Mouse (Mus musculus) lung, postnatal 4 days (tissue): ENCODE results near the gene Rtn4rl1.

Experiments
- DNase-seq, 2 experiments: peaks; one replicate each; pipeline ENCODE4 v3.0.0; 2021

The Rtn4rl1 gene

GRCm38 (mm10) chr11:75254252-75254912 lies 60.8 kb downstream of the Rtn4rl1 start:
- DNase-seq, result peak; percentile 72 to 79

- no peak for DNase-seq
These were observed 61.7 kb downstream of the Rtn4rl1 start for GRCm38 (mm10) chr11:75255330-75255729.

- DNase-seq, result no peak
These were observed 63.6 kb downstream of the Rtn4rl1 start for GRCm38 (mm10) chr11:75257056-75257648.

- DNase-seq, result no peak
These were observed 65.8 kb downstream of the Rtn4rl1 start for GRCm38 (mm10) chr11:75259416-75259815.

- DNase-seq, result peak in 1 of 2 experiments; percentile 82
These were observed 66.5 kb downstream of the Rtn4rl1 start for GRCm38 (mm10) chr11:75259996-75260561.

- no peak for DNase-seq
These were observed 67.4 kb downstream of the Rtn4rl1 start for GRCm38 (mm10) chr11:75261016-75261415.

GRCm38 (mm10) chr11:75261730-75262129 lies 68.1 kb downstream of the Rtn4rl1 start:
- no peak for DNase-seq

GRCm38 (mm10) chr11:75262181-75262580 lies 68.6 kb downstream of the Rtn4rl1 start:
- no peak for DNase-seq

- peak in 1 of 2 experiments; percentile 24 for DNase-seq
These were observed 69.2 kb downstream of the Rtn4rl1 start for GRCm38 (mm10) chr11:75262791-75263190.

GRCm38 (mm10) chr11:75263274-75263963 lies 69.8 kb downstream of the Rtn4rl1 start:
- DNase-seq, result peak; percentile 41 to 79

- no peak for DNase-seq
These were observed 70.4 kb downstream of the Rtn4rl1 start for GRCm38 (mm10) chr11:75263964-75264312.

GRCm38 (mm10) chr11:75264550-75264949 lies 71.0 kb downstream of the Rtn4rl1 start:
- no peak for DNase-seq

GRCm38 (mm10) chr11:75265545-75265944 lies 72.0 kb downstream of the Rtn4rl1 start:
- DNase-seq, result no peak

- DNase-seq, result peak; percentile 52 to 80
These were observed 74.3 kb downstream of the Rtn4rl1 start for GRCm38 (mm10) chr11:75267826-75268281.

GRCm38 (mm10) chr11:75268492-75268891 lies 74.9 kb downstream of the Rtn4rl1 start:
- no peak for DNase-seq

GRCm38 (mm10) chr11:75269213-75269612 lies 75.6 kb downstream of the Rtn4rl1 start:
- DNase-seq, result no peak

GRCm38 (mm10) chr11:75270276-75270984 lies 76.8 kb downstream of the Rtn4rl1 start:
- DNase-seq, result no peak

GRCm38 (mm10) chr11:75270985-75271434 lies 77.4 kb downstream of the Rtn4rl1 start:
- DNase-seq, result peak; percentile 65 to 78

- DNase-seq, result no peak
These were observed 79.9 kb downstream of the Rtn4rl1 start for GRCm38 (mm10) chr11:75273466-75273865.

- no peak for DNase-seq
These were observed 81.5 kb downstream of the Rtn4rl1 start for GRCm38 (mm10) chr11:75275035-75275434.

- DNase-seq, result no peak
These were observed 84.5 kb downstream of the Rtn4rl1 start for GRCm38 (mm10) chr11:75278115-75278514.

- no peak for DNase-seq
These were observed 85.4 kb downstream of the Rtn4rl1 start for GRCm38 (mm10) chr11:75279013-75279341.
